Mouse (Mus musculus): ENCODE measurements around the gene Slc38a4. TPM values are rescaled to one million over a fixed set of nuclear protein-coding genes. Genes with fewer than 3 reads are reported as not detected.

The Slc38a4 gene
- total and polyA plus RNA-seq, 2 experiments: 659 to 1,197 TPM

DNA sequence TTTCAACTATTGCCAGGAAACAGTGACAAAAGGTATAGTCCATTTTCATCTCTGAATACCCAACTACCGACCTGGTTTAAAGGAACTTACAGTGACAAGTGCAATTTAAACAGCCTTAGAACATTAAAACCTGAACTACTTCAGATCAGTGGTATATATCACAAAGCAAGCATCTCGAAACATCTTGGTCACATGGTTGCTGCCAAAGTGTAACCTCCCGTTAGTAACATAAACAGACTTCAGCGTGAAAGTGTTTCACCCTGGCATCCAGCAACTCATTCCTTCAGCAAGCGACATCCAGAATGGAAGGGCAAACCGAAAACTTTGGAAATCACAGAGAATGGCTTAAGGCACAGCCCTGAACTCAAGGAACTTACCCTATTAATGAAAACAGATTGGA lies 29.1 kb downstream of the Slc38a4 start:
- H3K79me2 ChIP-seq (ENCODE audit: control insufficient read depth, insufficient read depth, low read length): peaks cover 41% of the 10 kb centered on the region
- peaks cover 33% of the 10 kb centered on the region for H3K4me1 ChIP-seq (ENCODE audit: control insufficient read depth, insufficient read depth, low read length)
- DNase-seq (ENCODE audit: extremely low read depth, low read depth, low spot score): peak; percentile 56
- WGBS: 22% methylated on average over 6 of the region's 6 CpGs
- peak overlapping the region; percentile 96 for H3K27ac ChIP-seq (replicated peaks; ENCODE audit: insufficient read depth, low read depth, low read length)
- H3K4me3 ChIP-seq (ENCODE audit: insufficient read depth, low read depth, low read length): peak overlapping the region; percentile 50
- peaks cover 22% of the 10 kb centered on the region for H3K36me3 ChIP-seq (ENCODE audit: control insufficient read depth, insufficient read depth, low read length)
- TF ChIP-seq CTCF (IDR thresholded peaks at IDR 0.05; ENCODE audit: low read depth, low read length) (no peak), POLR2A (IDR thresholded peaks at IDR 0.05; ENCODE audit: extremely low read depth, insufficient read depth, low read length) (no peak)
- peak overlapping the region; percentile 70 for H3K9ac ChIP-seq (ENCODE audit: low read depth, low read length)
- H3K27me3 ChIP-seq (ENCODE audit: control insufficient read depth, insufficient read depth, low read length): no peaks in the 10 kb centered on the region

DNA sequence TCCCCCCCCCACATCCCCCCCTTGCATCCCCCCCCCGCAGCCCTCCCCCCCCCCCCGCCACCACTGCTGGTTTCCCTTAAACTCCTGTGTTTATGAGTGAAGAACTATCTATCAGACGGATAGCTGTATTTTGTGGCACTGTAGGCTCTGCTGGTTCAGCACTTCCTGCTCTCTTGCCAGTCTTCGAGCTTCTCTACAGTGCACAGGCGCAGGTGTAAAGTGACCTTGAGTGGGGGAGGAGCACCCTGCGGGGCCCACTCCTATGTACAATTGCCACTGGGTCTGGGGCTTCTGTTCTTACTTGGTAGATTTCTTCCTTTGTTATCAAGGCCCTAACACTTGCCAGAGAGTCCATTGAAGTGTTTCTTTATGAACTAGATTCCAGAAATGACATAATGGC lies 33.0 kb downstream of the Slc38a4 start:
- no peak for DNase-seq (ENCODE audit: extremely low read depth, low read depth, low spot score)
- H3K27ac ChIP-seq (replicated peaks; ENCODE audit: insufficient read depth, low read depth, low read length): 0 out of 2 replicates have a peak overlapping the region, but pooled peaks have one; percentile 37
- H3K9ac ChIP-seq (ENCODE audit: low read depth, low read length): no peak overlapping the region
- TF ChIP-seq POLR2A (IDR thresholded peaks at IDR 0.05; ENCODE audit: extremely low read depth, insufficient read depth, low read length) (no peak), CTCF (IDR thresholded peaks at IDR 0.05; ENCODE audit: low read depth, low read length) (no peak)
- peaks cover 46% of the 10 kb centered on the region for H3K4me1 ChIP-seq (ENCODE audit: control insufficient read depth, insufficient read depth, low read length)
- 37% methylated on average over 4 of the region's 6 CpGs for WGBS
- peaks cover 46% of the 10 kb centered on the region for H3K36me3 ChIP-seq (ENCODE audit: control insufficient read depth, insufficient read depth, low read length)
- H3K4me3 ChIP-seq (ENCODE audit: insufficient read depth, low read depth, low read length): no peak overlapping the region
- H3K27me3 ChIP-seq (ENCODE audit: control insufficient read depth, insufficient read depth, low read length): no peaks in the 10 kb centered on the region
- peaks cover 39% of the 10 kb centered on the region for H3K79me2 ChIP-seq (ENCODE audit: control insufficient read depth, insufficient read depth, low read length)

GRCm38 (mm10) chr15:97022213-97022612 lies 33.5 kb downstream of the Slc38a4 start:
- Histone ChIP-seq H3K27me3 (ENCODE audit: control insufficient read depth, insufficient read depth, low read length) (no peaks in the 10 kb centered on the region), H3K27ac (replicated peaks; ENCODE audit: insufficient read depth, low read depth, low read length) (no peak overlapping the region), H3K4me1 (ENCODE audit: control insufficient read depth, insufficient read depth, low read length) (peaks cover 42% of the 10 kb centered on the region), H3K4me3 (ENCODE audit: insufficient read depth, low read depth, low read length) (no peak overlapping the region), H3K79me2 (ENCODE audit: control insufficient read depth, insufficient read depth, low read length) (peaks cover 33% of the 10 kb centered on the region; the same call in 1 of the 2 replicates), H3K36me3 (ENCODE audit: control insufficient read depth, insufficient read depth, low read length) (peaks cover 51% of the 10 kb centered on the region), H3K9ac (ENCODE audit: low read depth, low read length) (no peak overlapping the region)
- no peak for TF ChIP-seq POLR2A (IDR thresholded peaks at IDR 0.05; ENCODE audit: extremely low read depth, insufficient read depth, low read length)
- TF ChIP-seq CTCF (IDR thresholded peaks at IDR 0.05; ENCODE audit: low read depth, low read length): no peak
- 47% methylated on average over 2 of the region's 2 CpGs for WGBS
- DNase-seq (ENCODE audit: extremely low read depth, low read depth, low spot score): peak; percentile 55

DNA sequence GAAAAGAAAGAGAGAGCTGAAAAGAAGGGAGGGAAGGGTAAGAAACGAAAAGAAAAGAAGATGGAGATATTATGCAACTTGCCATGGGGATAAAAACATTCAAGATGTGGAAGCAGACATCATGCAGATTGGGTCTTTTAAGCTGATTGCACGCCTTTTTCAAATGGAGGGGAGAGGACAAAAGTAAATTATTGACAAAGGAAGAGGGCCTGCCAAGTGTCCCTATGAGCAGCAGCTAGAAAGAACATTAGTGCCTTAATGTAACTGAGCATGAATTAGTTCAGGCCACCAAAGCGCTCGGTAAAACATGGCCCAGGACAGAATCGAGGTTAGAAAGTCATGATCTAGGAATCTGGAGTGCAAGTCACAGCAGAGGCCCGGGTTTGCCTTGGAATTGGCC lies 35.5 kb downstream of the Slc38a4 start:
- peaks cover 20% of the 10 kb centered on the region; the same call in 1 of the 2 replicates for H3K79me2 ChIP-seq (ENCODE audit: control insufficient read depth, insufficient read depth, low read length)
- peak; percentile 90 for DNase-seq (ENCODE audit: extremely low read depth, low read depth, low spot score)
- no peaks in the 10 kb centered on the region for H3K27me3 ChIP-seq (ENCODE audit: control insufficient read depth, insufficient read depth, low read length)
- H3K4me3 ChIP-seq (ENCODE audit: insufficient read depth, low read depth, low read length): peak overlapping the region; percentile 47
- peaks cover 48% of the 10 kb centered on the region for H3K4me1 ChIP-seq (ENCODE audit: control insufficient read depth, insufficient read depth, low read length)
- 20% methylated on average over 6 of the region's 6 CpGs for WGBS
- TF ChIP-seq CTCF (IDR thresholded peaks at IDR 0.05; ENCODE audit: low read depth, low read length) (no peak), POLR2A (IDR thresholded peaks at IDR 0.05; ENCODE audit: extremely low read depth, insufficient read depth, low read length) (no peak)
- H3K9ac ChIP-seq (ENCODE audit: low read depth, low read length): peak overlapping the region; percentile 67
- peaks cover 62% of the 10 kb centered on the region for H3K36me3 ChIP-seq (ENCODE audit: control insufficient read depth, insufficient read depth, low read length)
- H3K27ac ChIP-seq (replicated peaks; ENCODE audit: insufficient read depth, low read depth, low read length): peak overlapping the region; percentile 90

DNA sequence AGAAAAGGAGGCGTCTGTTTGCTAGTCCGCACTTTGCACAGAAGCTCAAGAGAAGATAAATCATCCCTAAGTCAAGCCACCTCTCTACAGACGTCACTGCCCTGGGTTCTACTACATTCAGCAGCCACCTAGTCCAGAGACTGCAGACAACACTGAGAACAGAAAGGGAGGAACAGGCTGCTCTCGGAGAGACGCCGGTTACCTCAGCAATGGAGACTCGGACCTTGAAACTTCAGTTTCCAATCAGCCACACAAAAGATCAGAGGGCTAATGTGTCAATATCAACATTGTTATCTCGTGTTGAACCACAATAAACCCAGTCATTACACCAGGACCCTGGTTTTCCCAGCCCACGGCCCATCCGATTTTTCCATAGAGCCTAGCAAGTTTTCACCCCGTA lies 36.4 kb downstream of the Slc38a4 start:
- H3K9ac ChIP-seq (ENCODE audit: low read depth, low read length): peak overlapping the region; percentile 73
- DNase-seq (ENCODE audit: extremely low read depth, low read depth, low spot score): peak; percentile 82
- peaks cover 64% of the 10 kb centered on the region for H3K36me3 ChIP-seq (ENCODE audit: control insufficient read depth, insufficient read depth, low read length)
- no peak for TF ChIP-seq POLR2A (IDR thresholded peaks at IDR 0.05; ENCODE audit: extremely low read depth, insufficient read depth, low read length)
- TF ChIP-seq CTCF (IDR thresholded peaks at IDR 0.05; ENCODE audit: low read depth, low read length): no peak
- H3K27me3 ChIP-seq (ENCODE audit: control insufficient read depth, insufficient read depth, low read length): no peaks in the 10 kb centered on the region
- H3K27ac ChIP-seq (replicated peaks; ENCODE audit: insufficient read depth, low read depth, low read length): peak overlapping the region; percentile 90
- peaks cover 47% of the 10 kb centered on the region for H3K4me1 ChIP-seq (ENCODE audit: control insufficient read depth, insufficient read depth, low read length)
- H3K4me3 ChIP-seq (ENCODE audit: insufficient read depth, low read depth, low read length): peak overlapping the region; percentile 55
- WGBS: 43% methylated on average over 11 of the region's 11 CpGs
- H3K79me2 ChIP-seq (ENCODE audit: control insufficient read depth, insufficient read depth, low read length): peaks cover 14% of the 10 kb centered on the region; the same call in 1 of the 2 replicates

- no peak for DNase-seq (ENCODE audit: extremely low read depth, low read depth, low spot score)
- H3K27me3 ChIP-seq (ENCODE audit: control insufficient read depth, insufficient read depth, low read length): no peaks in the 10 kb centered on the region
- peak overlapping the region; percentile 64; the same call in 1 of the 2 replicates for H3K27ac ChIP-seq (replicated peaks; ENCODE audit: insufficient read depth, low read depth, low read length)
- H3K36me3 ChIP-seq (ENCODE audit: control insufficient read depth, insufficient read depth, low read length): peaks cover 75% of the 10 kb centered on the region
- H3K4me1 ChIP-seq (ENCODE audit: control insufficient read depth, insufficient read depth, low read length): peaks cover 50% of the 10 kb centered on the region
- peaks cover 7% of the 10 kb centered on the region; the same call in 1 of the 2 replicates for H3K79me2 ChIP-seq (ENCODE audit: control insufficient read depth, insufficient read depth, low read length)
- TF ChIP-seq POLR2A (IDR thresholded peaks at IDR 0.05; ENCODE audit: extremely low read depth, insufficient read depth, low read length): no peak
- TF ChIP-seq CTCF (IDR thresholded peaks at IDR 0.05; ENCODE audit: low read depth, low read length): no peak
- no peak overlapping the region for H3K4me3 ChIP-seq (ENCODE audit: insufficient read depth, low read depth, low read length)
- H3K9ac ChIP-seq (ENCODE audit: low read depth, low read length): no peak overlapping the region
- WGBS: 59% methylated on average over 9 of the region's 9 CpGs
Observed at GRCm38 (mm10) chr15:97017195-97017594, 38.6 kb downstream of the Slc38a4 start.
